9 mouse cellular contexts compared by ENCODE assay signal in genomic region chr4:141142285-141142811, GRCm38 (mm10). TPM values are rescaled to one million over a fixed set of nuclear protein-coding genes. Genes with fewer than 3 reads are reported as not detected.
DNase-seq lines count a peak whose midpoint lies in the region; ATAC-seq and TF ChIP-seq lines count a peak whose summit lies in the region.
"Had no signal": no experiment of that assay in that cellular context is flagged by ENCODE, and none has a peak within 500 bp of the region (broad histone marks: within the 10 kb centered on the region; RNA-seq: fewer than 3 reads in every experiment).

No protein-coding gene starts in this region.

- no peak overlapping the region for H3K4me3 ChIP-seq in cortical plate, adult 2 months (ENCODE audit: insufficient read depth, low read length)
- peak overlapping the region; percentile 37; the same call in 1 of the 2 replicates for H3K4me3 ChIP-seq in heart, embryonic 10.5 days
- H3K4me3 ChIP-seq in liver, embryonic 16.5 days (ENCODE audit: low read depth, low read length), result no peak overlapping the region
- H3K4me3 ChIP-seq: limb, embryonic 12.5 days had no signal

- no peak overlapping the region for H3K27ac ChIP-seq in cortical plate, adult 2 months (ENCODE audit: insufficient read depth, low read length)
- H3K27ac ChIP-seq in heart, embryonic 10.5 days, result no peak overlapping the region
- no peak overlapping the region for H3K27ac ChIP-seq in liver, embryonic 16.5 days (ENCODE audit: low read length)
- H3K27ac ChIP-seq: limb, embryonic 12.5 days had no signal

- DNase-seq in CD4-positive helper T cell, adult 2 months (ENCODE audit: low read depth, low spot score), result peak; percentile 80
- DNase-seq in R1 (ENCODE audit: low read depth, low spot score), result peak; percentile 84
- peak; percentile 83 for DNase-seq in heart, embryonic 10.5 days (ENCODE audit: low spot score)
- peak; percentile 78 to 82 for DNase-seq in kidney, postnatal 25 days
- peak; percentile 77 for DNase-seq in retina, postnatal 1 day
- DNase-seq in urinary bladder, postnatal 25 days (ENCODE audit: low spot score), result peak; percentile 67

- TF ChIP-seq POLR2A in cortical plate, adult 2 months (IDR thresholded peaks at IDR 0.05; ENCODE audit: extremely low read depth, insufficient read depth, low read length), result no peak

- peak overlapping the region; percentile 30 for H3K4me2 ChIP-seq in liver, embryonic 16.5 days (ENCODE audit: low read depth, low read length)
- H3K4me2 ChIP-seq: limb, embryonic 12.5 days had no signal

- no peak for ATAC-seq in liver, embryonic 16.5 days (ENCODE audit: low read depth)

- H3K36me3 ChIP-seq in heart, embryonic 10.5 days, result no peaks in the 10 kb centered on the region
- H3K36me3 ChIP-seq in liver, embryonic 16.5 days (ENCODE audit: control insufficient read depth, insufficient read depth), result no peaks in the 10 kb centered on the region
- H3K36me3 ChIP-seq: limb, embryonic 12.5 days had no signal

- WGBS in heart, embryonic 10.5 days, result 25% methylated on average over 9 of the region's 9 CpGs
- WGBS in liver, embryonic 16.5 days (ENCODE audit: insufficient replicate concordance), result 30% methylated on average over 9 of the region's 9 CpGs

- H3K9me3 ChIP-seq in heart, embryonic 10.5 days, result no peaks in the 10 kb centered on the region
- H3K9me3 ChIP-seq in liver, embryonic 16.5 days (replicated peaks; ENCODE audit: control insufficient read depth, low read length), result no peaks in the 10 kb centered on the region
- H3K9me3 ChIP-seq: limb, embryonic 12.5 days had no signal

- H3K27me3 ChIP-seq in heart, embryonic 10.5 days (ENCODE audit: insufficient read depth, poor library complexity, severe bottlenecking), result no peaks in the 10 kb centered on the region
- H3K27me3 ChIP-seq in liver, embryonic 16.5 days (ENCODE audit: control insufficient read depth, insufficient read depth, low read depth, low read length), result no peaks in the 10 kb centered on the region
- H3K27me3 ChIP-seq: limb, embryonic 12.5 days had no signal

- H3K4me1 ChIP-seq in cortical plate, adult 2 months (ENCODE audit: control insufficient read depth, insufficient read depth, low read length), result no peaks in the 10 kb centered on the region; the same call in 1 of the 2 replicates
- peaks cover 15% of the 10 kb centered on the region for H3K4me1 ChIP-seq in heart, embryonic 10.5 days
- peaks cover 26% of the 10 kb centered on the region for H3K4me1 ChIP-seq in liver, embryonic 16.5 days (ENCODE audit: control insufficient read depth, low read depth, low read length)

- no peak overlapping the region for H3K9ac ChIP-seq in liver, embryonic 16.5 days (ENCODE audit: low read depth, low read length)
- H3K9ac ChIP-seq: limb, embryonic 12.5 days had no signal

- peak; percentile 90 for TF ChIP-seq CTCF in cortical plate, adult 2 months (IDR thresholded peaks at IDR 0.05; ENCODE audit: extremely low read depth, insufficient read depth, low read length)

RNA-seq across cellular contexts. Expression of gene Szrd1, which starts 2.8 kb away (rescaled TPM):
- polyA plus RNA-seq in cortical plate, adult 2 months (2012; rRNA removed), result 18.0 and 19.4 TPM in 2 replicates
- 36.6 and 39.0 TPM in 2 replicates for polyA plus RNA-seq in heart, embryonic 10.5 days (2016; fragmentation: Nextera tagmentation; extraction: Ambion mirVana)
- 18.1 and 19.1 TPM in 2 replicates for polyA plus RNA-seq in liver, embryonic 16.5 days (2015; fragmentation: Nextera tagmentation; extraction: Ambion mirVana)

RNA-seq across cellular contexts. Expression of gene Fbxo42, which starts 5.4 kb away (rescaled TPM):
- 20.7 and 22.6 TPM in 2 replicates for polyA plus RNA-seq in cortical plate, adult 2 months (2012; rRNA removed)
- 16.3 and 21.8 TPM in 2 replicates for polyA plus RNA-seq in heart, embryonic 10.5 days (2016; fragmentation: Nextera tagmentation; extraction: Ambion mirVana)
- polyA plus RNA-seq in liver, embryonic 16.5 days (2015; fragmentation: Nextera tagmentation; extraction: Ambion mirVana), result 16.3 and 18.0 TPM in 2 replicates

RNA-seq across cellular contexts. Expression of gene Spata21, which starts 54.2 kb away (rescaled TPM):
- 0.53 and 0.71 TPM in 2 replicates for polyA plus RNA-seq in cortical plate, adult 2 months (2012; rRNA removed)
- polyA plus RNA-seq in heart, embryonic 10.5 days (2016; fragmentation: Nextera tagmentation; extraction: Ambion mirVana), result 0.05 TPM in 1 of 2 replicates, not detected in the other
- not detected in 2 replicates for polyA plus RNA-seq in liver, embryonic 16.5 days (2015; fragmentation: Nextera tagmentation; extraction: Ambion mirVana)
- polyA plus RNA-seq: limb, embryonic 12.5 days had no signal
